8 mouse cellular contexts compared by ENCODE assay signal in the genomic region with DNA sequence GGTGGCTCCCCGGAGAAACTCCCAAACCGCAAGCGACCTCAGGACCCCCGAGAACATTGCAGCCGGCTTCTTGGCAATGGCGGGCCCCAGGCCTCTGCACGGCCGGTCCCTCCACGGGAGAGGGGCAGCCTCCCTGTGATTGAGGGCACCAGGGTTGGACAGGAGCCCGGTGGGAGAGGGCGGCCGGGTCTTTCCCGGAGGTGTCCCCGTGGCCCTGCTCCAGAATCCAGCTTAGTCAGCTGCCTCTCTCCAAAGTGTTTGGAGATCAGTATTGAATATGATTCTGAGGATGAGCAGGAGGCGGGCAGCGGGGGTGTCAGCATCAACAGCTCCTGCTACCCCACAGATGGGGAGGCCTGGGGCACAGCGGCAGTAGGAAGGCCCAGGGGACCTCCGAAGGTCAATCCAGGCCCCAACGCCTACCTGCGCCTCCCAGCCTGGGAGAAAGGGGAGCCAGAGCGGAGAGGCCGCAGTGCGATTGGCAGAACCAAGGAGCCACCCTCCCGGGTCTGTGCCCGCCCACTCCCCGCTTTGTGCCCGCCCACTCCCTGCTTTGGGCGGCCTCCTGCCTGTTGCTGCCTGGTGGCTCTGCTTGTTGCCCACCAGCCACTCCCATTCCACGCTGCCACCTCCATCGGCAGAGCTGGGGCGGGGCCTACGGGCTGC. TPM values are rescaled to one million over a fixed set of nuclear protein-coding genes. Genes with fewer than 3 reads are reported as not detected.
DNase-seq lines count a peak whose midpoint lies in the region; ATAC-seq and TF ChIP-seq lines count a peak whose summit lies in the region.

No protein-coding gene starts in this region.

- peak overlapping the region; percentile 75 for H3K4me3 ChIP-seq in E14TG2a.4 (replicated peaks; ENCODE audit: low read length)
- H3K4me3 ChIP-seq in embryonic facial prominence, embryonic 13.5 days = peak overlapping the region; percentile 53
- H3K4me3 ChIP-seq in hindbrain, postnatal 0 days (ENCODE audit: low read length) = peak overlapping the region; percentile 19

- intact Hi-C loops in left cerebral cortex, postnatal 25 days (cut with DNase I) = no loop called here

- TF ChIP-seq CTCF in E14TG2a.4 (conservative IDR thresholded peaks at IDR 0.05; ENCODE audit: low read length) = no peak
- TF ChIP-seq CTCF in hindbrain, postnatal 0 days (IDR thresholded peaks at IDR 0.05; ENCODE audit: low read depth) = no peak

- ATAC-seq in embryonic facial prominence, embryonic 13.5 days (ENCODE audit: insufficient number of reproducible peaks, insufficient read depth, low FRiP score, low TSS enrichment, low read depth) = peak; percentile 85
- peak; percentile 73 for ATAC-seq in hindbrain, postnatal 0 days
- peak; percentile 68 for ATAC-seq in megakaryocyte, adult 5-6 weeks (ENCODE audit: poor library complexity, severe bottlenecking)

- DNase-seq in adrenal gland, postnatal 10 days = peak; percentile 75
- peak; percentile 76 for DNase-seq in hindbrain, postnatal 0 days (ENCODE audit: low spot score)
- peak; percentile 62 to 63 for DNase-seq in left cerebral cortex, postnatal 25 days (ENCODE audit: low spot score in 2 of 2)
- peak; percentile 68 for DNase-seq in right cerebral cortex, postnatal 25 days
- DNase-seq in natural killer cell, adult 2 months (ENCODE audit: low spot score in 2 of 2) = no peak

- H3K36me3 ChIP-seq in E14TG2a.4 (ENCODE audit: insufficient read depth, low read length) = no peaks in the 10 kb centered on the region
- no peaks in the 10 kb centered on the region for H3K36me3 ChIP-seq in embryonic facial prominence, embryonic 13.5 days
- H3K36me3 ChIP-seq in hindbrain, postnatal 0 days (ENCODE audit: insufficient read depth, low read length) = peaks cover 21% of the 10 kb centered on the region; the same call in 1 of the 2 replicates

- H3K4me1 ChIP-seq in E14TG2a.4 (replicated peaks; ENCODE audit: low read depth, low read length) = peaks cover 33% of the 10 kb centered on the region
- peaks cover 17% of the 10 kb centered on the region for H3K4me1 ChIP-seq in embryonic facial prominence, embryonic 13.5 days
- H3K4me1 ChIP-seq in hindbrain, postnatal 0 days (ENCODE audit: insufficient read depth, low read length) = peaks cover 3% of the 10 kb centered on the region; the same call in 1 of the 2 replicates

- no peaks in the 10 kb centered on the region for H3K9me3 ChIP-seq in E14TG2a.4 (ENCODE audit: low read length)
- no peaks in the 10 kb centered on the region for H3K9me3 ChIP-seq in embryonic facial prominence, embryonic 13.5 days
- H3K9me3 ChIP-seq in hindbrain, postnatal 0 days (ENCODE audit: low read length) = no peaks in the 10 kb centered on the region

- peak overlapping the region; percentile 87 for H3K4me2 ChIP-seq in embryonic facial prominence, embryonic 13.5 days
- peak overlapping the region; percentile 49 for H3K4me2 ChIP-seq in hindbrain, postnatal 0 days (ENCODE audit: low read depth, low read length)

- H3K9ac ChIP-seq in embryonic facial prominence, embryonic 13.5 days = peak overlapping the region; percentile 78
- peak overlapping the region; percentile 22; the same call in 1 of the 2 replicates for H3K9ac ChIP-seq in hindbrain, postnatal 0 days (replicated peaks; ENCODE audit: low read length)

- H3K27ac ChIP-seq in embryonic facial prominence, embryonic 13.5 days = no peak overlapping the region
- peak overlapping the region; percentile 34; the same call in 1 of the 2 replicates for H3K27ac ChIP-seq in hindbrain, postnatal 0 days

- WGBS in embryonic facial prominence, embryonic 13.5 days = 7% methylated on average over 32 of the region's 32 CpGs
- 11% methylated on average over 29 of the region's 32 CpGs for WGBS in hindbrain, postnatal 0 days

- peaks cover 70% of the 10 kb centered on the region for H3K27me3 ChIP-seq in E14TG2a.4 (ENCODE audit: insufficient read depth, low read length)
- H3K27me3 ChIP-seq in embryonic facial prominence, embryonic 13.5 days = no peaks in the 10 kb centered on the region
- no peaks in the 10 kb centered on the region for H3K27me3 ChIP-seq in hindbrain, postnatal 0 days (ENCODE audit: insufficient read depth, low read length)

RNA-seq across cellular contexts. Expression of a gene that starts 15.1 kb away (rescaled TPM):
- 1 to 10 TPM; 4.8 to 6.2 TPM for total RNA-seq in adrenal gland, postnatal 10 days (2021)
- 1.9 and 6.1 TPM in 2 replicates for polyA plus RNA-seq in embryonic facial prominence, embryonic 13.5 days (2015; fragmentation: Nextera tagmentation; extraction: Ambion mirVana)
- total RNA-seq in hindbrain, postnatal 0 days (2014; rRNA removed) = 0.37 TPM in 1 of 2 replicates, not detected in the other
- polyA plus RNA-seq in hindbrain, postnatal 0 days (2015; fragmentation: Nextera tagmentation; extraction: Ambion mirVana) = 0.10 and 0.55 TPM in 2 replicates
- total RNA-seq in left cerebral cortex, postnatal 25 days (2021) = not detected
- total RNA-seq in megakaryocyte, adult 5-6 weeks (2015) = 284 and 331 TPM in 2 replicates
- total RNA-seq in megakaryocyte, adult 5-6 weeks (2017) = 235 and 273 TPM in 2 replicates

RNA-seq across cellular contexts. Expression of a gene that starts 17.9 kb away (rescaled TPM):
- total RNA-seq in adrenal gland, postnatal 10 days (2021) = 1 to 10 TPM; 1.8 to 4.2 TPM
- 4.9 and 5.3 TPM in 2 replicates for polyA plus RNA-seq in embryonic facial prominence, embryonic 13.5 days (2015; fragmentation: Nextera tagmentation; extraction: Ambion mirVana)
- 103 and 137 TPM in 2 replicates for total RNA-seq in hindbrain, postnatal 0 days (2014; rRNA removed)
- 33.2 and 35.6 TPM in 2 replicates for polyA plus RNA-seq in hindbrain, postnatal 0 days (2015; fragmentation: Nextera tagmentation; extraction: Ambion mirVana)
- 100 to 1,000 TPM; 165 to 189 TPM for total RNA-seq in left cerebral cortex, postnatal 25 days (2021)
- 5.4 and 8.0 TPM in 2 replicates for total RNA-seq in megakaryocyte, adult 5-6 weeks (2015)
- total RNA-seq in megakaryocyte, adult 5-6 weeks (2017) = 6.1 and 8.6 TPM in 2 replicates

RNA-seq across cellular contexts. Expression of a gene that starts 40.9 kb away (rescaled TPM):
- 10 to 100 TPM; 67.8 to 77.6 TPM for total RNA-seq in adrenal gland, postnatal 10 days (2021)
- polyA plus RNA-seq in embryonic facial prominence, embryonic 13.5 days (2015; fragmentation: Nextera tagmentation; extraction: Ambion mirVana) = 163 and 172 TPM in 2 replicates
- total RNA-seq in hindbrain, postnatal 0 days (2014; rRNA removed) = 60.7 and 63.5 TPM in 2 replicates
- polyA plus RNA-seq in hindbrain, postnatal 0 days (2015; fragmentation: Nextera tagmentation; extraction: Ambion mirVana) = 125 and 135 TPM in 2 replicates
- total RNA-seq in left cerebral cortex, postnatal 25 days (2021) = 10 to 100 TPM; 69.9 to 86.3 TPM
- total RNA-seq in megakaryocyte, adult 5-6 weeks (2015) = 200 and 205 TPM in 2 replicates
- total RNA-seq in megakaryocyte, adult 5-6 weeks (2017) = 58.9 and 59.0 TPM in 2 replicates

RNA-seq across cellular contexts. Expression of a gene that starts 49.9 kb away (rescaled TPM):
- total RNA-seq in adrenal gland, postnatal 10 days (2021) = not detected
- 0.08 and 0.11 TPM in 2 replicates for polyA plus RNA-seq in embryonic facial prominence, embryonic 13.5 days (2015; fragmentation: Nextera tagmentation; extraction: Ambion mirVana)
- total RNA-seq in hindbrain, postnatal 0 days (2014; rRNA removed) = 3.4 and 4.9 TPM in 2 replicates
- 3.3 and 4.3 TPM in 2 replicates for polyA plus RNA-seq in hindbrain, postnatal 0 days (2015; fragmentation: Nextera tagmentation; extraction: Ambion mirVana)
- under 1 TPM; 0.32 to 0.44 TPM for total RNA-seq in left cerebral cortex, postnatal 25 days (2021)
- not detected in 2 replicates for total RNA-seq in megakaryocyte, adult 5-6 weeks (2015)
- total RNA-seq in megakaryocyte, adult 5-6 weeks (2017) = not detected in 2 replicates

Comparison
In these comparisons a context has a peak if more than half of its experiments do, and no peak if none do; other contexts are left out.
1. H3K4me3 ChIP-seq: peak in every context shown above with its lines; median percentile 75 in E14TG2a.4; 53 in embryonic facial prominence, embryonic 13.5 days; 19 in hindbrain, postnatal 0 days.
2. DNase-seq: peak in adrenal gland, postnatal 10 days (single experiment), hindbrain, postnatal 0 days (single experiment), left cerebral cortex, postnatal 25 days (2 of 2) and right cerebral cortex, postnatal 25 days (single experiment); none in natural killer cell, adult 2 months (0 of 2).
3. RNA of a gene that starts 15.1 kb away (total RNA-seq): 235 to 331 TPM in megakaryocyte, adult 5-6 weeks; 4.8 to 6.2 TPM in adrenal gland, postnatal 10 days, 0.37 TPM in hindbrain, postnatal 0 days and not detected in left cerebral cortex, postnatal 25 days; every median in the first group is over 10 times any median in the second.
4. RNA of a gene that starts 17.9 kb away (total RNA-seq): 165 to 189 TPM in left cerebral cortex, postnatal 25 days and 103 to 137 TPM in hindbrain, postnatal 0 days; 5.4 to 8.6 TPM in megakaryocyte, adult 5-6 weeks and 1.8 to 4.2 TPM in adrenal gland, postnatal 10 days; every median in the first group is over 10 times any median in the second.
5. Peak in every context shown above with its lines, with median percentiles within 50 percentile points of each other: ATAC-seq.